Comparison of ENCODE assay signal across 9 mouse cellular contexts in genomic region chr15:98897495-98897894, GRCm38 (mm10). TPM values are rescaled to one million over a fixed set of nuclear protein-coding genes. Genes with fewer than 3 reads are reported as not detected.
DNase-seq lines count a peak whose midpoint lies in the region; ATAC-seq and TF ChIP-seq lines count a peak whose summit lies in the region.
"Had no signal": no experiment of that assay in that cellular context is flagged by ENCODE, and none has a peak within 500 bp of the region (broad histone marks: within the 10 kb centered on the region; RNA-seq: fewer than 3 reads in every experiment).

No protein-coding gene starts in this region.

- no peaks in the 10 kb centered on the region for H3K9me3 ChIP-seq in E14TG2a.4 (ENCODE audit: low read length)
- no peaks in the 10 kb centered on the region for H3K9me3 ChIP-seq in liver, embryonic 12.5 days (replicated peaks)
- H3K9me3 ChIP-seq in stomach, embryonic 15.5 days = no peaks in the 10 kb centered on the region

- no peak for ATAC-seq in liver, embryonic 12.5 days
- ATAC-seq in stomach, embryonic 15.5 days (ENCODE audit: insufficient read depth, low FRiP score, low read depth) = no peak
- ATAC-seq in megakaryocyte progenitor cell, adult 5-6 weeks (replicated peaks; ENCODE audit: poor library complexity) = no peak

- no peak for TF ChIP-seq CTCF in E14TG2a.4 (conservative IDR thresholded peaks at IDR 0.05; ENCODE audit: low read length)

- peak; percentile 30 to 38 for DNase-seq in heart, postnatal 36 days
- DNase-seq in urinary bladder, postnatal 14 days (ENCODE audit: low spot score) = no peak
- no peak for DNase-seq in thymus, postnatal 25 days

- no peaks in the 10 kb centered on the region for H3K36me3 ChIP-seq in E14TG2a.4 (ENCODE audit: insufficient read depth, low read length)
- no peaks in the 10 kb centered on the region for H3K36me3 ChIP-seq in liver, embryonic 12.5 days
- no peaks in the 10 kb centered on the region for H3K36me3 ChIP-seq in stomach, embryonic 15.5 days

- no peak overlapping the region for H3K9ac ChIP-seq in liver, embryonic 12.5 days
- H3K9ac ChIP-seq in stomach, embryonic 15.5 days = no peak overlapping the region
- H3K9ac ChIP-seq: liver, embryonic 14.5 days had no signal

- H3K4me2 ChIP-seq in liver, embryonic 12.5 days = peak overlapping the region; percentile 40
- H3K4me2 ChIP-seq in stomach, embryonic 15.5 days = peak overlapping the region; percentile 48

- intact Hi-C loops in heart, postnatal 36 days (cut with DNase I) = no loop called here

- H3K27ac ChIP-seq in brown adipose tissue, adult 24 weeks (replicated peaks; ENCODE audit: low read depth, low read length) = no peak overlapping the region
- H3K27ac ChIP-seq in liver, embryonic 12.5 days = no peak overlapping the region
- H3K27ac ChIP-seq in stomach, embryonic 15.5 days = no peak overlapping the region
- H3K27ac ChIP-seq: liver, embryonic 14.5 days had no signal

- peaks cover 60% of the 10 kb centered on the region for H3K4me1 ChIP-seq in E14TG2a.4 (replicated peaks; ENCODE audit: low read depth, low read length)
- H3K4me1 ChIP-seq in brown adipose tissue, adult 24 weeks (ENCODE audit: control insufficient read depth, insufficient read depth, insufficient read length, low read length) = peaks cover 15% of the 10 kb centered on the region
- peaks cover 60% of the 10 kb centered on the region for H3K4me1 ChIP-seq in liver, embryonic 12.5 days
- peaks cover 39% of the 10 kb centered on the region for H3K4me1 ChIP-seq in stomach, embryonic 15.5 days

- H3K4me3 ChIP-seq in E14TG2a.4 (replicated peaks; ENCODE audit: low read length) = peak overlapping the region; percentile 81
- peak overlapping the region; percentile 31 for H3K4me3 ChIP-seq in brown adipose tissue, adult 24 weeks (ENCODE audit: insufficient read depth, low read depth, low read length)
- H3K4me3 ChIP-seq in liver, embryonic 12.5 days = peak overlapping the region; percentile 18; the same call in 1 of the 2 replicates
- peak overlapping the region; percentile 23; the same call in 1 of the 2 replicates for H3K4me3 ChIP-seq in stomach, embryonic 15.5 days (replicated peaks)

- WGBS in liver, embryonic 12.5 days (ENCODE audit: insufficient replicate concordance) = 6% methylated on average over 10 of the region's 10 CpGs
- WGBS in stomach, embryonic 15.5 days = 6% methylated on average over 10 of the region's 10 CpGs

- H3K27me3 ChIP-seq in E14TG2a.4 (ENCODE audit: insufficient read depth, low read length) = peaks cover 79% of the 10 kb centered on the region
- peaks cover 92% of the 10 kb centered on the region for H3K27me3 ChIP-seq in liver, embryonic 12.5 days (replicated peaks)
- peaks cover 71% of the 10 kb centered on the region for H3K27me3 ChIP-seq in stomach, embryonic 15.5 days (replicated peaks)

RNA-seq across cellular contexts. Expression of gene Dhh, which starts 0.8 kb away (rescaled TPM):
- 0.40 and 0.46 TPM in 2 replicates for polyA plus RNA-seq in brown adipose tissue, adult 24 weeks (2012; ENCODE audit: insufficient read depth, insufficient read length, missing spikeins)
- total RNA-seq in heart, postnatal 36 days (2021) = 1 to 10 TPM; 1.7 to 1.9 TPM
- 0.25 and 0.32 TPM in 2 replicates for polyA plus RNA-seq in liver, embryonic 12.5 days (2016; fragmentation: Nextera tagmentation; extraction: Ambion mirVana)
- 0.71 and 1.0 TPM in 2 replicates for polyA plus RNA-seq in stomach, embryonic 15.5 days (2015; fragmentation: Nextera tagmentation; extraction: Ambion mirVana)
- total RNA-seq in megakaryocyte progenitor cell, adult 5-6 weeks (2015) = not detected in 2 replicates
- not detected in 2 replicates for total RNA-seq in megakaryocyte progenitor cell, adult 5-6 weeks (2017)

RNA-seq across cellular contexts. Expression of gene Rhebl1, which starts 3.2 kb away (rescaled TPM):
- not detected in 2 replicates for polyA plus RNA-seq in brown adipose tissue, adult 24 weeks (2012; ENCODE audit: insufficient read depth, insufficient read length, missing spikeins)
- total RNA-seq in heart, postnatal 36 days (2021) = 1 to 10 TPM; 3.0 to 4.3 TPM
- 4.9 TPM in 2 replicates for polyA plus RNA-seq in liver, embryonic 12.5 days (2016; fragmentation: Nextera tagmentation; extraction: Ambion mirVana)
- polyA plus RNA-seq in stomach, embryonic 15.5 days (2015; fragmentation: Nextera tagmentation; extraction: Ambion mirVana) = 8.6 and 8.8 TPM in 2 replicates
- total RNA-seq in megakaryocyte progenitor cell, adult 5-6 weeks (2015) = 10.7 and 17.8 TPM in 2 replicates
- 5.4 and 7.9 TPM in 2 replicates for total RNA-seq in megakaryocyte progenitor cell, adult 5-6 weeks (2017)

RNA-seq across cellular contexts. Expression of gene Lmbr1l, which starts 20.5 kb away (rescaled TPM):
- polyA plus RNA-seq in brown adipose tissue, adult 24 weeks (2012; ENCODE audit: insufficient read depth, insufficient read length, missing spikeins) = 6.0 and 6.3 TPM in 2 replicates
- 10 to 100 TPM; 15.0 TPM for total RNA-seq in heart, postnatal 36 days (2021)
- 4.4 and 4.6 TPM in 2 replicates for polyA plus RNA-seq in liver, embryonic 12.5 days (2016; fragmentation: Nextera tagmentation; extraction: Ambion mirVana)
- 14.5 TPM in 2 replicates for polyA plus RNA-seq in stomach, embryonic 15.5 days (2015; fragmentation: Nextera tagmentation; extraction: Ambion mirVana)
- total RNA-seq in megakaryocyte progenitor cell, adult 5-6 weeks (2015) = 5.2 and 5.6 TPM in 2 replicates
- 3.8 and 9.4 TPM in 2 replicates for total RNA-seq in megakaryocyte progenitor cell, adult 5-6 weeks (2017)

RNA-seq across cellular contexts. Expression of gene Kmt2d, which starts 26.5 kb away (rescaled TPM):
- 11.1 and 15.1 TPM in 2 replicates for polyA plus RNA-seq in brown adipose tissue, adult 24 weeks (2012; ENCODE audit: insufficient read depth, insufficient read length, missing spikeins)
- 10 to 100 TPM; 56.9 to 60.3 TPM for total RNA-seq in heart, postnatal 36 days (2021)
- polyA plus RNA-seq in liver, embryonic 12.5 days (2016; fragmentation: Nextera tagmentation; extraction: Ambion mirVana) = 7.0 TPM in 2 replicates
- 10.6 and 11.6 TPM in 2 replicates for polyA plus RNA-seq in stomach, embryonic 15.5 days (2015; fragmentation: Nextera tagmentation; extraction: Ambion mirVana)
- 38.5 and 43.3 TPM in 2 replicates for total RNA-seq in megakaryocyte progenitor cell, adult 5-6 weeks (2015)
- total RNA-seq in megakaryocyte progenitor cell, adult 5-6 weeks (2017) = 18.6 and 29.0 TPM in 2 replicates

RNA-seq across cellular contexts. Expression of gene Tuba1b, which starts 36.9 kb away (rescaled TPM):
- polyA plus RNA-seq in brown adipose tissue, adult 24 weeks (2012; ENCODE audit: insufficient read depth, insufficient read length, missing spikeins) = 520 and 550 TPM in 2 replicates
- total RNA-seq in heart, postnatal 36 days (2021) = 100 to 1,000 TPM; 130 to 145 TPM
- polyA plus RNA-seq in liver, embryonic 12.5 days (2016; fragmentation: Nextera tagmentation; extraction: Ambion mirVana) = 1,333 and 1,388 TPM in 2 replicates
- polyA plus RNA-seq in stomach, embryonic 15.5 days (2015; fragmentation: Nextera tagmentation; extraction: Ambion mirVana) = 1,197 and 1,299 TPM in 2 replicates
- total RNA-seq in megakaryocyte progenitor cell, adult 5-6 weeks (2015) = 2,787 and 2,962 TPM in 2 replicates
- total RNA-seq in megakaryocyte progenitor cell, adult 5-6 weeks (2017) = 767 and 827 TPM in 2 replicates

Comparison
In these comparisons a context has a peak if more than half of its experiments do, and no peak if none do; other contexts are left out.
1. H3K4me3 ChIP-seq: peak in every context shown above with its lines; median percentile 81 in E14TG2a.4; 31 in brown adipose tissue, adult 24 weeks; 23 in stomach, embryonic 15.5 days; 18 in liver, embryonic 12.5 days.
2. DNase-seq: peak in heart, postnatal 36 days (2 of 2); none in urinary bladder, postnatal 14 days (single experiment) and thymus, postnatal 25 days (single experiment).